Mouse (Mus musculus) NIH3T3 (cell line): ENCODE results near the gene Klc1.
"Not testable (repeated sequence)": the region's sequence is repeated elsewhere in the genome, so short reads cannot be mapped to it uniquely, and the experiment has no call there.

Experiments
- DNase-seq: peaks from one replicate; pipeline ENCODE4 v3.0.0-alpha.2; 2012; ENCODE audit warnings: low read depth

Klc1 gene

DNA sequence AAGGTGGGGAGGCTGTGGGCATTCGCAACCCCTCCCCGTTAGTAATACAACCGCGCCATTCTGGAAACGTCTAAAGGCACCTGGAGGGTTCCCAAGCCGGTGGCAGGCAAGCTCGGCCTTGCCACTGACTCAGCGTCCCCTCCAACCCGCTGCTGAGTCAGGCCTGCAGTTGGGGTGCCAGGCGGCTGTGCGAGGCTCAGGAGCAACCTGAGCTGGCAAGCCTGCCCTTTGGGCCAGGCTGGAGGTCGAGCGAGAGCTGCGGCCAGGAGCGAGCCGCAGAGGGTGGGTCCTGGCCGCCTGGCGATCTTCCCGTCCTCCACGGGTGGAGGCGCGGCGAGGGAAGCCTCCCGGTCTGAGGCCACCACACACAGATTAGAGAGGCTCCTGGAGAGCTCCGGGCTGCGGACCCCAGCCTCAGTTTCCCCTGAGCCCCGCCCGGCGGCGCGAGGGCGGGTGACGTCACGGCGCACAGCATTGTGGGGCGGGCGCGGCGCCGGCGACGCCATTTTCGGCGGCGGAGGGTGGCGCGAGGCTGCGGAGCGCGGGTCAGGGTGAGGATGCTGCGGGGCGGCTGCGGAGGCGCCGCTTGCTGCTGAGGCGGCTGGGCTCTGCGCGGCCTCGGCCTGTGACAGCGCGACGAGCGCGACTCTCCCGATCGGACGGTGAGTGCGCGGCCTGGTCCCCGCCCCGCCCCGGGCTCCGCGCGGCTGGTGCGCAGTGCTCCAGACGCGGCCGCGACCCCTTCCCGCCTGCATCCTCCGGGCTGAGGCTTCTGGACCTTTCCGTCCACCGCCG is at the start of gene Klc1:
Gene Klc1, plus strand, starts transcription at position 469 of the 795 bp plus-strand sequence.
- peak; percentile 83 for DNase-seq

GRCm38 (mm10) chr12:111710091-111710490 is 48.6 kb upstream of the Klc1 start:
- no peak for DNase-seq

DNA sequence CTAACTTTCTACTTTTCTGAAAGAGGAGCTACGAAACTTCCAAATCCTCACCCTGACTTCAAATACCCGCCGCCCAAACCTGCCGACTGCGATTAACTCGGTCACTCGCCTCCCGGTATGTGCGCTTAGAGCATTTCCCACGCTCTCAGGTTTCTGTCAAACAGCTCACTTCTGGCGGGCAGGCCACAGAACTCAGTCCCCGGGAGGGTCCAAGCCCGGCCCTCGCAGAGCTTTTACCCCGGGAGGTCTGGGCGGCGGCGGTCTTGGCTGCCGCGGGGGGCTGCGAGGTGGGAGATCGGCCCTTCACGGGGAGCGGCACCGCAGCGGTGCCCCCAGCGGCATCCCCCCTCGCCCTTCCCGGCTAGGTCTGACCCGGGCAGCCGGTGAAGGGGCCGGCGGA is 46.2 kb upstream of the Klc1 start:
- peak; percentile 32 for DNase-seq

DNA sequence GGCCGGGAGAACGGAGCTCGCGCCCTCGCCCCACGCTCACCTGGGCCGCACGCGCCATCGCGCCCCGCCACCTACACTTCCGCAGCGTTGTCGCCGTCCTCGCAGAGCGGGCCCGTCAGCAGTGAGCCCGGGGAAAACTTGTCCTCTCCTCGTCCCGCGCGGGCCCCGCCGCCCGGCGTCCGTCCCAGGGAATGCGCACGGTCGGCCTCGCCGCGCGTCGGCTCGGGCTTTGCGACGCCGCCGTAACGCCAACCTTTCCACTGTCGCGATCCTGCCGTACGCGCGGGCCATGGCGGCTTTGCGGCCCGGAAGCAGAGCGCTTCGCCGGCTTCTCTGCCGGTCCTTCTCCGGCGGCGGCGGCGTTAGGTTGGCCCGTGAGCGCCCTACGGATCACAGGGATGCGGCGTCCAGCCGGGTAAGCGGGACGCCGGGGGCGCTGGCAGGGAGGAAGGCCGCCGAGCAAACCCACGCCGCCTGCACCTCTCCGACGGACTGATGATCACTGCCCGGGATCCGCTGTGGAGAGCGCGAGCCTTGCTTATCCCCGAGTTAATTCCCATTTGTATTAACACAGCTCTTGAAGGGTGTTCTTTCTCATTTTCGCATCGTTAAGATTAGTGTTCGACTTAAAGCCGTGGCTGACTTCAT is 45.5 kb upstream of the Klc1 start, which contains the start of the genes Bag5 and Apopt1:
Gene Bag5, minus strand, starts transcription at position 254 of the 648 bp plus-strand sequence.
Gene Apopt1, plus strand, starts transcription at position 258 of the 648 bp plus-strand sequence.
- peak; percentile 95 for DNase-seq

- not testable (repeated sequence) for DNase-seq
Measured at GRCm38 (mm10) chr12:111713880-111714279, 44.8 kb upstream of the Klc1 start.

DNA sequence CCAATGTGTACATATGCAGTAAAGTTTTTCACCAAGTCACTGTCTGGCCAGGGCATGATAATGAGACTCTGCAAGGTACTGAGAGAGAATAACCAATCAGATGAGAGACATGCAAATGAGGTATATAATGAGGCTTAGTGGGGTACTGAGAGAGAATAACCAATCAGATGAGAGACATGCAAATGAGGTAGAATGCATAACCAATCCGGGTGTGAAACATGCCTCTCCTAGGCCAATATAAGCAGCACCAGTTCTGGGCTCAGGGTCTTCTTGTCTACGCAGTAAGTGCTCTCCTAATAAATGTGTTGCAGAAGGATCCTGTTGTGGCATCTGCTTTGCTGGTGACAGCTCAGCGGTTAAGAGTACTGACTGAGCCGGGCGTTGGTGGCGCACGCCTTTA is 42.1 kb upstream of the Klc1 start:
- no peak for DNase-seq

- no peak for DNase-seq
Measured at GRCm38 (mm10) chr12:111718656-111719055, 40.0 kb upstream of the Klc1 start.

GRCm38 (mm10) chr12:111720222-111720621 is 38.4 kb upstream of the Klc1 start:
- DNase-seq, result no peak

GRCm38 (mm10) chr12:111722654-111723053 is 36.0 kb upstream of the Klc1 start:
- peak; percentile 60 for DNase-seq

- DNase-seq, result no peak
Measured at GRCm38 (mm10) chr12:111724638-111725337, 33.9 kb upstream of the Klc1 start.

DNA sequence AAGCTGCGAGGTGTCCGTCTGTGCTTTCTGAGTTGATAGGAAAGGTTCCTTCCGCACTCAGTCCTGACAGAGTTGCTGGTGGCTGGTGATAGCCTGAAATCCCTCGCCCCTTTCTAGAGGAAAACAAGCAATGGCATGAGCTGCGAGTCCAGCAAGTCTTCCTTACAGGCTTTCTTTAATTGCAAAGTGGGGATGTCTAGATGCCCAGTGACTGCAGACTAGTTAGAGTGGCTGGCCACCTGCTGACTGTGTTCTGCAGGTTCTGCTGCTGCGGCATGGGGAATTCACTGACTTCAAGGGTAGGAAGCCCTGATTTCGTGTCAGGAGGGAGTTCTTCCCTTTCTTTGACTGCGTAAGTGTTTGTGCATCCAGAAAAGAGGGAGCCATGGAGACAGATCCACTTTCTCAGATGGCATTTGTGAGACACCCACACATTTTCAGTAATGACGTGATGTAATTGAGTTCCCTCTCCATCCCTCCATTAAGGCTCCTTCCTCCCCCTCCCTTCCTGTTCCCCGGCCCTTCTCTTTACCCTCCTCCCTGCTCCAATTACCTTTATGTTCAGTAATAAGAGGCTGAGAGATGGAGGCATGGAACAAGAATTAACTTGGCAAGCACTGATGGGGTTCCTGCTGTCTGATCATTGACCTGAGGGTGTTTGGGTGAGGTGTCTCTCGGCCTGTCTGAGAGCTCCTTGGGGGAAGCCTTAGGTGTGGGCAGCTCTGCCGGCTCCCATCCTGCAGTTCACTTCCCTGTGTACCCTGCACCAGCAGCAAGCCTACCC is 33.1 kb upstream of the Klc1 start:
- DNase-seq, result no peak

- DNase-seq, result no peak
Measured at GRCm38 (mm10) chr12:111726122-111726463, 32.6 kb upstream of the Klc1 start.

DNA sequence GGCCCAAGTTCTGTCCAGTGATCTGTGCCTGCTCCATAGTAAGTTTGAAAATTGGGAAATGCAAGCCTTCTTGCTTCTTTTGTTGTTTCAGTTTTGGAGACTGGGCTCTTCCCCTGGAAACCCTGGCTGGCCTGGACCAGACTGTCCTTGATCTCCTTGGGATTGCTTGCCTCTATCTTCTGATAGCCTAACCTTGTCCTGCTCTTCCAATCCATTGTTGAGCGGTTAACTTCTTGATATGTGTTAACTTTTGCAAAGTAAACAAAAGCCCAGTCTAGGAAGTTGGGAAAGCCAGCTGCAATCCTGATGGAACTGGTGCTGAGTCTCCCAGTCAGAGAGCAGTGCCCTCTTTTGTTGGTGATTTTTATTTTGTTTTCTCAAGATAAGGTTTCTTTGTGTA is 30.7 kb upstream of the Klc1 start:
- DNase-seq, result no peak

DNA sequence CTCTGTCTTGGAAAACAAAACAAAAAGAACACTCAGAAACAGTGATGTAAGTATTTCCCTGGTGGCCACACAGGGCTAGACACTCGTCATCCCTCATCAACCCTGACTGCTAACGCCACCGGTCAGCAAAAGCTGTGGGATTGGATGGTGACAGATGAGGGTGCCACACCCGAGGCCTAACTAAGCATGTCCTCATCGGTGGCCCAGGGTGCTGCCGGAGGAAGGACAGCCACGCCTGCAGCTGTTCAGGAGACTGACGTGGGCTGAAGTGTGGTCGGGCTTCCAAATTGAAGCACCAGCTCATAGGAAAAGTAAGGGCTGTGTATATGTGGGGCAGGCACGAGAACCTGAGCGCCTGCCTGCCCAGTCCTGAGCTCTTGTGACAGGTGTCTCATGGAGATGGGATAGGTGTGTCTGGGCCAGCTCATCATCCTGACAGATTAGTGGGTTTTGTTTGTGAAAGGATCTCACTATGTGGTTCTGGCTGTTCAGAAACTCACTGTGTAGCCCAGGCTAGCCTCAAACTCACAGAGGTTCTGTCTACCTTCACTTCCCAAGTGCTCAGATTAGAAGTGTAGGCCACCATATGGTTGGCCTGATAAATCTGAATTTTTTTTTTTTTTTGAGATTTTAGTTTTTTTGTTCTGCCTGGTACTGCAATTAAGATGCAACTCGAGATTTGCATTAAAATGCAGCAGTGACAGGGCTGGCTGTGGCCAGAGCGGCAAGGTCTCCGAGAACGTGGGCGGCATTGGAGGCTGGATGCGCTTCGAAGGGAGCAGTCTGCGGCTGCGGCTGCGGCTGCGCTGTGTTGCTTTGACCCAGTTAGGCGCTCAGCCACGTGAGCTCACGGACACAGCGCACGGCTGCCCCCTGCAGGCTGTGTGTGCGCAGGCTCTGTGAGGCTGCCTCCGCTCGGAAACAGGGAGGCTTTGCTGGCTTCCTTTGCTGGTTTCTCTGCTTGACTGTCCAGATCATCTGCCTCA is 26.5 kb upstream of the Klc1 start:
- DNase-seq, result peak; percentile 96

DNA sequence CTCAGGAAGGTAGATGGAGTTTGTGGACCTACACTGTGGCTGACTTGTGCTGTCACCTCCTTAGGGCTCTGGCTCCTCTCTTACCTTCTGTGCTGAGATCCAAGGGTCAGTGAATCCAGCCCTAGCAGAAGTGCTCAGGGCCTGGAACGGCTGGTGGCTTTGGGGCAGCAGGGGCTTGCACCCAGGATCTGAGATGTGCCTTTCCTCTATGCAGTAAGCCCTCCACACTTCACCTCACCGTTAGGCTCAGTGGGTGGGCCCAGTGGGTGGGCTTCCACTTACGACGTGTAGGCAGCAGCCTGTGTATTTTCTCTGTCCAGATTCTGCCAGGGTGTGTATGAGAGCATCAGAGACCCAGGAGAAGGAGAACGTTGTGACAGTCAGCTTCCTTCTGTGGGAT is 25.7 kb upstream of the Klc1 start:
- no peak for DNase-seq

GRCm38 (mm10) chr12:111734912-111735311 is 23.7 kb upstream of the Klc1 start:
- DNase-seq, result no peak

DNA sequence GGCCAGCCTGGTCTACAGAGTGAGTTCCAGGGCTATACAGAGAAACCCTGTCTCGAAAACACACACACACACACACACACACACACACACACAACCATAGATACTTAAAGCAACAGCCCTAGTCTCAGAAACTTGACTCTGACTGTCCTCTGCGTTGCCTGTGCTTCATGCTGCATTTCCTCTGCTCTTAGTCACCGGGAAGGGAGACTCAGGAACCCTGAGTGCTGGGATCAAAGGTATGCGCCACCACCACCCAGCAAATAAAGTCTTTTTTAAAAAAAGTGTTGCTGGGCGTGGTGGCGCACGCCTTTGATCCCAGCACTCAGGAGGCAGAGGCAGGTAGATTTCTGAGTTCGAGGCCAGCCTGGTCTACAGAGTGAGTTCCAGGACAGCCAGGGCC is 22.0 kb upstream of the Klc1 start:
- not testable (repeated sequence) for DNase-seq

DNA sequence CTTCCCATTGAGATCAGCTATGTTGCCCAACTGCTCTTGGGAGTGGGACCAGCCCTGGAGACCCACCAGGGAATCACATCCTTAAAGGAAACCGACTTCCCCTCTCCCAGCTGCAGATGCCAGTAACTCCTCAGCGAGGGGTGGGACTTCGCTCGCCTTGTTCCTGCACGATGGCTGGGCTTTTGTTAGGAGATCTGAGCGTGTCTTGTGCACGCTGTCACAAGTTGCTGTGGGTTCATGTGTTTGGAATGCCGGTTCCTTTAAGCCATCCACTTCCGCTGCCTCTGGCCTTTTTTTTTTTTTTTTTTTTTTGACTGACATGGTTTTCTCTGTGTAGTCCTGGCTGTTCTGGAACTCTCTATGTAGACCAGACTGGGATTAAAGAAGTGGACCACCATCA is 21.3 kb upstream of the Klc1 start:
- no peak for DNase-seq

- DNase-seq, result peak; percentile 75
Measured at GRCm38 (mm10) chr12:111738754-111739153, 19.9 kb upstream of the Klc1 start.

DNA sequence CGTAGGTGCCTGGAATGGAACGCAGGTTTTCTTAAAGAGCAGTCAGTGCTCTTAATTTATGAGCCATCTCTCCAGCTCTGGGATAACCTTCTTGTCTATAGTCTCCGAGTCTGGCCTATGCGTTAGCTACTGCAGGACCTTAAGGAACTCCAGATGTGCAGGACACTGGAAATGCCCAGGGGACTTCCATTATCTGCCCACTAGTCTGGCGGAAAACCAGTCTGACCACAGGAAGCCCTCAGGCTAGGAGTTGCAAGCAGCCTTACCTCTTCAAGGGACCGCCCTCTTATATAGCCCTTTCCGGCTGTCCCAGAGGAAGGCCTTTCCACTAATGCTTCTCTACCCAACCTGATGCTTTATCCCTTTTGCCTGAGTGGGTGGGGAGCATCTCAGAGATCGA is 17.3 kb upstream of the Klc1 start:
- peak; percentile 70 for DNase-seq

GRCm38 (mm10) chr12:111743419-111743818 is 15.2 kb upstream of the Klc1 start:
- peak; percentile 39 for DNase-seq
